Mouse (Mus musculus): Measurements from ENCODE around the gene Nfatc2. TPM values are rescaled to one million over a fixed set of nuclear protein-coding genes. Genes with fewer than 3 reads are reported as not detected.

Nfatc2 gene
- polyA plus RNA-seq, 1 experiment from 2014 or later: 1.8 TPM

- peaks cover 12% of the 10 kb centered on the region for H3K4me1 ChIP-seq
- 0 out of 2 replicates have a peak, but pooled peaks have one; percentile 25 for ATAC-seq (ENCODE audit: borderline replicate concordance, extremely low read depth, low FRiP score, low TSS enrichment)
- H3K27me3 ChIP-seq: peaks cover 7% of the 10 kb centered on the region; the same call in 1 of the 2 replicates
- H3K36me3 ChIP-seq: no peaks in the 10 kb centered on the region
- 31% methylated on average over 10 of the region's 10 CpGs for WGBS
- no peak overlapping the region for H3K4me3 ChIP-seq
- H3K9ac ChIP-seq: no peak overlapping the region
- H3K4me2 ChIP-seq: no peak overlapping the region
- no peak overlapping the region for H3K27ac ChIP-seq
- no peaks in the 10 kb centered on the region for H3K9me3 ChIP-seq
Observed at GRCm38 (mm10) chr2:168445211-168445810, 156.1 kb downstream of the Nfatc2 start.

- Histone ChIP-seq H3K36me3 (no peaks in the 10 kb centered on the region), H3K4me2 (no peak overlapping the region), H3K9me3 (no peaks in the 10 kb centered on the region), H3K27me3 (peaks cover 7% of the 10 kb centered on the region; the same call in 1 of the 2 replicates), H3K27ac (no peak overlapping the region), H3K9ac (no peak overlapping the region), H3K4me1 (peaks cover 12% of the 10 kb centered on the region), H3K4me3 (no peak overlapping the region)
- WGBS: 32% methylated on average over 8 of the region's 8 CpGs
- no peak for ATAC-seq (ENCODE audit: borderline replicate concordance, extremely low read depth, low FRiP score, low TSS enrichment)
Observed at GRCm38 (mm10) chr2:168444126-168444525, 157.3 kb downstream of the Nfatc2 start.

- Histone ChIP-seq H3K36me3 (no peaks in the 10 kb centered on the region), H3K4me3 (no peak overlapping the region), H3K4me1 (no peaks in the 10 kb centered on the region), H3K9ac (no peak overlapping the region), H3K9me3 (no peaks in the 10 kb centered on the region), H3K27me3 (peaks cover 7% of the 10 kb centered on the region; the same call in 1 of the 2 replicates), H3K27ac (no peak overlapping the region), H3K4me2 (no peak overlapping the region)
- WGBS: 90% methylated on average over 12 of the region's 12 CpGs
- no peak for ATAC-seq (ENCODE audit: borderline replicate concordance, extremely low read depth, low FRiP score, low TSS enrichment)
Observed at GRCm38 (mm10) chr2:168441494-168441893, 160.0 kb downstream of the Nfatc2 start.

GRCm38 (mm10) chr2:168440918-168441328 is 160.5 kb downstream of the Nfatc2 start:
- H3K27ac ChIP-seq: no peak overlapping the region
- H3K4me3 ChIP-seq: no peak overlapping the region
- H3K4me1 ChIP-seq: no peaks in the 10 kb centered on the region
- H3K4me2 ChIP-seq: no peak overlapping the region
- no peak for ATAC-seq (ENCODE audit: borderline replicate concordance, extremely low read depth, low FRiP score, low TSS enrichment)
- no peaks in the 10 kb centered on the region for H3K9me3 ChIP-seq
- no peak overlapping the region for H3K9ac ChIP-seq
- no peaks in the 10 kb centered on the region for H3K36me3 ChIP-seq
- H3K27me3 ChIP-seq: peaks cover 7% of the 10 kb centered on the region; the same call in 1 of the 2 replicates
- WGBS: 84% methylated on average over 17 of the region's 17 CpGs

- Histone ChIP-seq H3K36me3 (no peaks in the 10 kb centered on the region), H3K4me1 (no peaks in the 10 kb centered on the region), H3K27me3 (no peaks in the 10 kb centered on the region), H3K4me3 (no peak overlapping the region), H3K27ac (no peak overlapping the region), H3K9me3 (no peaks in the 10 kb centered on the region), H3K4me2 (no peak overlapping the region), H3K9ac (no peak overlapping the region)
- no peak for ATAC-seq (ENCODE audit: borderline replicate concordance, extremely low read depth, low FRiP score, low TSS enrichment)
- 48% methylated on average over 8 of the region's 8 CpGs for WGBS
Observed at GRCm38 (mm10) chr2:168438981-168439452, 162.4 kb downstream of the Nfatc2 start.

- no peaks in the 10 kb centered on the region for H3K36me3 ChIP-seq
- H3K4me1 ChIP-seq: no peaks in the 10 kb centered on the region
- no peaks in the 10 kb centered on the region for H3K27me3 ChIP-seq
- H3K9ac ChIP-seq: no peak overlapping the region
- H3K9me3 ChIP-seq: no peaks in the 10 kb centered on the region
- no peak for ATAC-seq (ENCODE audit: borderline replicate concordance, extremely low read depth, low FRiP score, low TSS enrichment)
- WGBS: 52% methylated on average over 5 of the region's 5 CpGs
- H3K4me3 ChIP-seq: no peak overlapping the region
- H3K4me2 ChIP-seq: no peak overlapping the region
- no peak overlapping the region for H3K27ac ChIP-seq
Observed at GRCm38 (mm10) chr2:168434187-168434586, 167.3 kb downstream of the Nfatc2 start.

GRCm38 (mm10) chr2:168433392-168433791 is 168.1 kb downstream of the Nfatc2 start:
- Histone ChIP-seq H3K27ac (no peak overlapping the region), H3K27me3 (no peaks in the 10 kb centered on the region), H3K4me1 (no peaks in the 10 kb centered on the region), H3K9me3 (no peaks in the 10 kb centered on the region), H3K36me3 (no peaks in the 10 kb centered on the region), H3K9ac (no peak overlapping the region), H3K4me2 (no peak overlapping the region), H3K4me3 (no peak overlapping the region)
- ATAC-seq (ENCODE audit: borderline replicate concordance, extremely low read depth, low FRiP score, low TSS enrichment): no peak
- WGBS: 63% methylated on average over 5 of the region's 5 CpGs

- WGBS: 87% methylated on average over 7 of the region's 7 CpGs
- Histone ChIP-seq H3K9me3 (no peaks in the 10 kb centered on the region), H3K36me3 (no peaks in the 10 kb centered on the region), H3K27ac (no peak overlapping the region), H3K4me2 (no peak overlapping the region), H3K4me1 (no peaks in the 10 kb centered on the region), H3K9ac (no peak overlapping the region), H3K27me3 (no peaks in the 10 kb centered on the region), H3K4me3 (no peak overlapping the region)
- ATAC-seq (ENCODE audit: borderline replicate concordance, extremely low read depth, low FRiP score, low TSS enrichment): no peak
Observed at GRCm38 (mm10) chr2:168432394-168432793, 169.1 kb downstream of the Nfatc2 start.

- Histone ChIP-seq H3K4me2 (no peak overlapping the region), H3K4me3 (no peak overlapping the region), H3K9me3 (no peaks in the 10 kb centered on the region), H3K36me3 (no peaks in the 10 kb centered on the region), H3K27me3 (no peaks in the 10 kb centered on the region; the same call in 1 of the 2 replicates), H3K4me1 (no peaks in the 10 kb centered on the region), H3K27ac (no peak overlapping the region), H3K9ac (no peak overlapping the region)
- WGBS: 81% methylated on average over 10 of the region's 10 CpGs
- ATAC-seq (ENCODE audit: borderline replicate concordance, extremely low read depth, low FRiP score, low TSS enrichment): no peak
Observed at GRCm38 (mm10) chr2:168429598-168429997, 171.9 kb downstream of the Nfatc2 start.

- no peaks in the 10 kb centered on the region for H3K9me3 ChIP-seq
- WGBS: 90% methylated on average over 5 of the region's 5 CpGs
- no peaks in the 10 kb centered on the region for H3K4me1 ChIP-seq
- H3K9ac ChIP-seq: no peak overlapping the region
- no peaks in the 10 kb centered on the region for H3K36me3 ChIP-seq
- no peak overlapping the region for H3K27ac ChIP-seq
- no peak overlapping the region for H3K4me3 ChIP-seq
- no peak for ATAC-seq (ENCODE audit: borderline replicate concordance, extremely low read depth, low FRiP score, low TSS enrichment)
- H3K27me3 ChIP-seq: no peaks in the 10 kb centered on the region; the same call in 1 of the 2 replicates
- H3K4me2 ChIP-seq: no peak overlapping the region
Observed at GRCm38 (mm10) chr2:168428375-168428901, 173.0 kb downstream of the Nfatc2 start.
